Mouse (Mus musculus) CH12.LX (cell line): ENCODE data around the gene Rabl3. TPM values are rescaled to one million over a fixed set of nuclear protein-coding genes. Genes with fewer than 3 reads are reported as not detected.

Experiments used
- DNase-seq: peaks from one replicate; pipeline ENCODE4 v3.0.0-alpha.2; 2013; ENCODE audit errors: extremely low read depth
- H3K27ac ChIP-seq: 2 replicates; pipeline ENCODE4 v1.5.1; 2012; ENCODE audit warnings: low read depth, mild to moderate bottlenecking, control low read depth, moderate library complexity; ENCODE audit not compliant: insufficient read depth
- H3K27me3 ChIP-seq: replicated peaks from 2 replicates; pipeline ENCODE3; 2012; ENCODE audit warnings: inconsistent platforms
- H3K36me3 ChIP-seq, 2 experiments: replicated peaks in 1 of 2; 2 replicates each; pipeline versions ENCODE3 to v1.6.1; 2012; ENCODE audit warnings: inconsistent platforms in 1 of 2, low read length in 1 of 2, mild to moderate bottlenecking in 1 of 2, mixed read lengths in 1 of 2, moderate library complexity in 1 of 2; ENCODE audit not compliant: control insufficient read depth in 1 of 2, insufficient read depth in 1 of 2
- H3K4me1 ChIP-seq, 2 experiments: 2 replicates each; pipeline ENCODE4 v1.6.1; 2012; ENCODE audit warnings: inconsistent platforms in 1 of 2, moderate library complexity in 1 of 2; ENCODE audit not compliant: insufficient read depth in 2 of 2, control insufficient read depth in 1 of 2
- H3K4me2 ChIP-seq: 2 replicates; pipeline ENCODE4 v1.6.1; 2012; ENCODE audit warnings: low read depth, mild to moderate bottlenecking, control low read depth; ENCODE audit not compliant: poor library complexity, insufficient read depth, severe bottlenecking
- H3K4me3 ChIP-seq, 3 experiments: fragments of 150-350 bp in 1 of 3; sonication (generic) in 1 of 3; replicated peaks in 1 of 3; 2 replicates each; pipeline versions ENCODE3 to v1.5.1; 2011 to 2012; ENCODE audit warnings: low read depth in 2 of 3, low read length in 2 of 3, mild to moderate bottlenecking in 2 of 3, moderate library complexity in 2 of 3, control low read depth in 1 of 3, improper control_type of control experiment in 1 of 3, inconsistent platforms in 1 of 3, mixed read lengths in 1 of 3; ENCODE audit not compliant: poor library complexity in 1 of 3
- H3K79me2 ChIP-seq: replicated peaks from 2 replicates; pipeline ENCODE4 v1.6.1; 2012; ENCODE audit warnings: mild to moderate bottlenecking, moderate library complexity; ENCODE audit not compliant: control insufficient read depth, poor library complexity, insufficient read depth, severe bottlenecking; ENCODE audit errors: extremely low read depth
- H3K9ac ChIP-seq: 2 replicates; pipeline ENCODE4 v1.6.1; 2012; ENCODE audit warnings: low read depth, mild to moderate bottlenecking, control low read depth, moderate library complexity; ENCODE audit not compliant: insufficient read depth
- H3K9me3 ChIP-seq: replicated peaks from 2 replicates; pipeline ENCODE3; 2012; ENCODE audit warnings: low read length, inconsistent platforms, mixed read lengths
- BHLHE40 ChIP-seq: IDR thresholded peaks from 2 replicates; pipeline ENCODE4 v1.6.1; 2011; ENCODE audit warnings: mild to moderate bottlenecking, low read depth, low read length, improper control_type of control experiment
- CHD1 ChIP-seq: IDR thresholded peaks from 2 replicates; pipeline ENCODE4 v1.6.1; 2012; ENCODE audit warnings: low read depth, low read length, improper control_type of control experiment, inconsistent platforms
- CTCF ChIP-seq, 2 experiments: IDR thresholded peaks in 1 of 2; conservative IDR thresholded peaks in 1 of 2; 2 replicates each; pipeline ENCODE4 v1.5.1; 2011 to 2012; ENCODE audit warnings: low read depth in 2 of 2, low read length in 2 of 2, improper control_type of control experiment in 1 of 2, inconsistent platforms in 1 of 2, mild to moderate bottlenecking in 1 of 2, moderate library complexity in 1 of 2
- ELF1 ChIP-seq: IDR thresholded peaks from 2 replicates; pipeline ENCODE4 v1.6.1; 2014; ENCODE audit warnings: low read depth, mild to moderate bottlenecking, inconsistent platforms, low read length, improper control_type of control experiment
- EP300 ChIP-seq: IDR thresholded peaks from 2 replicates; pipeline ENCODE4 v1.6.1; 2011; ENCODE audit warnings: low read length, improper control_type of control experiment
- GABPA ChIP-seq: IDR thresholded peaks from 2 replicates; pipeline ENCODE4 v1.6.1; 2012; ENCODE audit warnings: low read depth, low read length, improper control_type of control experiment, inconsistent platforms; ENCODE audit not compliant: insufficient replicate concordance
- HCFC1 ChIP-seq: IDR thresholded peaks from 2 replicates; pipeline ENCODE4 v1.6.1; 2012; ENCODE audit warnings: low read depth, mild to moderate bottlenecking, inconsistent platforms, low read length, improper control_type of control experiment
- IRF4 ChIP-seq: IDR thresholded peaks from 2 replicates; pipeline ENCODE4 v1.6.1; 2014; ENCODE audit warnings: low read depth, mild to moderate bottlenecking, inconsistent platforms, low read length, improper control_type of control experiment
- MAFK ChIP-seq: IDR thresholded peaks from 2 replicates; pipeline ENCODE4 v1.6.1; 2011; ENCODE audit warnings: low read length, improper control_type of control experiment; ENCODE audit not compliant: insufficient replicate concordance
- MAZ ChIP-seq: IDR thresholded peaks from 2 replicates; pipeline ENCODE4 v1.6.1; 2012; ENCODE audit warnings: low read depth, mild to moderate bottlenecking, inconsistent platforms, low read length, improper control_type of control experiment, moderate library complexity
- MEF2A ChIP-seq: IDR thresholded peaks from 2 replicates; pipeline ENCODE4 v1.6.1; 2014; ENCODE audit warnings: low read depth, mild to moderate bottlenecking, inconsistent platforms, low read length, improper control_type of control experiment, borderline replicate concordance
- MXI1 ChIP-seq: IDR thresholded peaks from 2 replicates; pipeline ENCODE4 v1.6.1; 2011; ENCODE audit warnings: mild to moderate bottlenecking, low read depth, low read length, improper control_type of control experiment
- MYC ChIP-seq: IDR thresholded peaks from 2 replicates; pipeline ENCODE4 v1.6.1; 2011; ENCODE audit warnings: low read depth, mild to moderate bottlenecking, improper control_type of control experiment, low read length
- NRF1 ChIP-seq: IDR thresholded peaks from 2 replicates; pipeline ENCODE4 v1.6.1; 2014; ENCODE audit warnings: low read depth, mild to moderate bottlenecking, inconsistent platforms, low read length, improper control_type of control experiment, moderate library complexity
- RCOR1 ChIP-seq: conservative IDR thresholded peaks from 2 replicates; pipeline ENCODE4 v1.6.1; 2012; ENCODE audit warnings: low read depth, mild to moderate bottlenecking, inconsistent platforms, low read length, improper control_type of control experiment
- SMC3 ChIP-seq: IDR thresholded peaks from 2 replicates; pipeline ENCODE4 v1.6.1; 2011; ENCODE audit warnings: low read depth, low read length, improper control_type of control experiment
- UBTF ChIP-seq: IDR thresholded peaks from 2 replicates; pipeline ENCODE4 v1.6.1; 2012; ENCODE audit warnings: low read depth, mild to moderate bottlenecking, inconsistent platforms, low read length, improper control_type of control experiment, moderate library complexity
- USF1 ChIP-seq: IDR thresholded peaks from 2 replicates; pipeline ENCODE4 v1.6.1; 2014; ENCODE audit warnings: low read depth, mild to moderate bottlenecking, inconsistent platforms, low read length, improper control_type of control experiment
- USF2 ChIP-seq: conservative IDR thresholded peaks from 2 replicates; pipeline ENCODE4 v1.6.1; 2011; ENCODE audit warnings: low read depth, low read length, improper control_type of control experiment
- ZC3H11A ChIP-seq: IDR thresholded peaks from 2 replicates; pipeline ENCODE4 v1.6.1; 2012; ENCODE audit warnings: low read depth, mild to moderate bottlenecking, inconsistent platforms, low read length, improper control_type of control experiment
- ZKSCAN1 ChIP-seq: IDR thresholded peaks from 2 replicates; pipeline ENCODE4 v1.6.1; 2012; ENCODE audit warnings: low read depth, inconsistent platforms, low read length, improper control_type of control experiment, borderline replicate concordance
- ZMIZ1 ChIP-seq: IDR thresholded peaks from 2 replicates; pipeline ENCODE4 v1.6.1; 2012; ENCODE audit warnings: low read depth, mild to moderate bottlenecking, inconsistent platforms, low read length, improper control_type of control experiment
- ZNF384 ChIP-seq: IDR thresholded peaks from 2 replicates; pipeline ENCODE4 v1.6.1; 2012; ENCODE audit warnings: low read depth, low read length, improper control_type of control experiment, inconsistent platforms
- dilution Hi-C: fragments of 300-500 bp; cut with MboI; formaldehyde crosslinking; loops from 2 replicates; pipeline ENCODE4 v1.14.3; 2020; ENCODE audit warnings: low sequenced_read_pairs; ENCODE audit not compliant: extremely low pct_unique_long_range_greater_than_20kb, extremely low pct_ligation_motif_present
- in situ Hi-C: fragments of 300-500 bp; cut with MboI; formaldehyde crosslinking; loops from 3 replicates; pipeline ENCODE4 v1.14.3; 2019; ENCODE audit warnings: low sequenced_read_pairs, low pct_ligation_motif_present, low pct_unique_long_range_greater_than_20kb, mixed read lengths
- polyA plus RNA-seq: library from polyadenylated mRNA; unstranded; fragments of >175 nt; gene quantifications from 2 replicates; pipeline ENCODE4 v1.2.1, GENCODE M21; 2012; ENCODE audit warnings: low read depth; ENCODE audit not compliant: insufficient read length
- total RNA-seq, 2 experiments: library from RNA; depleted of rRNA; stranded (reverse); fragments of 300-350 nt in 1 of 2; fragments of >200 nt in 1 of 2; gene quantifications; 2 replicates each; pipeline ENCODE4 v1.2.3; 2012 to 2014

The Rabl3 gene
- total and polyA plus RNA-seq, 3 experiments: 12.3 to 36.8 (median 19.8) TPM

GRCm38 (mm10) chr16:37546312-37546711 lies 6.6 kb downstream of the Rabl3 start:
- in situ Hi-C loops (no loop called here), dilution Hi-C loops (no loop called here)
- Histone ChIP-seq H3K27me3 (no peaks in the 10 kb centered on the region), H3K79me2 (peaks cover 12% of the 10 kb centered on the region; the same call in 1 of the 2 replicates), H3K4me2 (no peak overlapping the region), H3K27ac (no peak overlapping the region), H3K36me3 (peaks cover 14 to 48% of the 10 kb centered on the region in 2 experiments), H3K9ac (no peak overlapping the region), H3K4me3 (no peak overlapping the region), H3K4me1 (peaks cover 0 to 9% of the 10 kb centered on the region in 2 experiments; a peak in 2 of 4 replicates), H3K9me3 (no peaks in the 10 kb centered on the region)
- TF ChIP-seq BHLHE40 (no peak), USF2 (no peak), CTCF (conservative IDR thresholded peaks at IDR 0.05 in 1 of 2, IDR thresholded peaks at IDR 0.05 in 1 of 2; ENCODE audit: low read depth in 2 of 2, low read length in 2 of 2) (no peak), GABPA (no peak), RCOR1 (no peak), MXI1 (no peak), ZNF384 (no peak), CHD1 (no peak)
- DNase-seq: no peak

- H3K79me2 ChIP-seq: peaks cover 12% of the 10 kb centered on the region; the same call in 1 of the 2 replicates
- no peak overlapping the region for H3K9ac ChIP-seq
- H3K4me2 ChIP-seq: no peak overlapping the region
- no peaks in the 10 kb centered on the region for H3K27me3 ChIP-seq
- dilution Hi-C loops (no loop called here), in situ Hi-C loops (no loop called here)
- no peak for DNase-seq
- peaks cover 0 to 30% of the 10 kb centered on the region in 2 experiments for H3K36me3 ChIP-seq
- TF ChIP-seq CTCF (conservative IDR thresholded peaks at IDR 0.05 in 1 of 2, IDR thresholded peaks at IDR 0.05 in 1 of 2; ENCODE audit: low read depth in 2 of 2, low read length in 2 of 2): no peak
- TF ChIP-seq CHD1: no peak
- TF ChIP-seq ZKSCAN1: no peak
- no peak for TF ChIP-seq SMC3
- TF ChIP-seq MYC: no peak
- no peak for TF ChIP-seq ZMIZ1
- TF ChIP-seq HCFC1: no peak
- TF ChIP-seq UBTF: no peak
- no peak for TF ChIP-seq GABPA
- TF ChIP-seq USF1: no peak
- TF ChIP-seq EP300: no peak
- TF ChIP-seq NRF1: no peak
- TF ChIP-seq USF2: no peak
- TF ChIP-seq MEF2A: no peak
- TF ChIP-seq MAFK: no peak
- no peak for TF ChIP-seq BHLHE40
- no peak for TF ChIP-seq IRF4
- TF ChIP-seq ZC3H11A: no peak
- no peak for TF ChIP-seq ELF1
- TF ChIP-seq MAZ: no peak
- H3K27ac ChIP-seq: no peak overlapping the region
- no peak overlapping the region for H3K4me3 ChIP-seq
- H3K9me3 ChIP-seq: no peaks in the 10 kb centered on the region
- H3K4me1 ChIP-seq: no peaks in the 10 kb centered on the region
Measured at GRCm38 (mm10) chr16:37550266-37550665, 10.6 kb downstream of the Rabl3 start.
